Mouse (Mus musculus): ENCODE data around the gene Abt1. TPM values are rescaled to one million over a fixed set of nuclear protein-coding genes. Genes with fewer than 3 reads are reported as not detected.
A peak's percentile ranks its signal among the peaks of the same experiment; 100 is the strongest.

The Abt1 gene
- polyA plus RNA-seq (2015; fragmentation: Nextera tagmentation; extraction: Ambion mirVana): 12.7 and 13.0 TPM in 2 replicates

DNA sequence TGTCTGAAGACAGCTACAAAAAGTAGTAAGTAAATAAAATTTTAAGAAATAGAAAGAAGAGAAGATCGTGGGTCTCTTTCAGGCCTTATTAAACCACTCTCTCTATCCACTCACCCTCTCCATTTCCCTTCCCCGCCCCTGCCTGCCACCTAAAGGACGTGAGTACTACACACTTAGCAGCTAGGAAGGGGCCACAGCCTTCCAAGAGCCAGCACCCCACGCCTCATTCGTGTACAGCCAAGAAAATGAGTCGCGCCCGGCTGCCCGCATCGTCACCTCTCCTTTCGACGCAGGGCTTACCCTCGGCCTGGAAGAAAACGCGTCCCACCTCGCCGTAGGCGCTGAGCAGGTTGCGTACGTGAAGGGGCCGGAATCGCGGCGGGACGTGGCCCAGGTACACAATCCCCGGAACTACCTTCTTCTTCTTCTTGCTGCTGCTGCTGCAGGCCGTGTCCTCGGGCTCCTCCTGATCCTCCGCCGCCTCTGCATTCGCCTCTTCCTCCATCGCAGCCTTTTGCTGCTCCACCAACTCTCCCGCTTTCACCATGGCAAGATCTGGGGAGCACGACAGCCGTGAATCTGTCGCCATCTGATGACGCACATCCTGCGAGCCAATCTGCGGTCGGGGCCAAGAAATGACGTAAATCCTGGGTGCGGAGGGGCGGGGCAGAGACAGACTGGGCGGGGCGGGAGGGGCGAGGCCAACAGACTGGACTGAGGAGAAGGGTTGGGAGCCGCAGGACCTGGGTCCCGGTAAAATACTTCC, at the start of gene Abt1:
Abt1 (minus strand) TSS at position 581 of the 766 bp plus-strand sequence.
- H3K36me3 ChIP-seq (ENCODE audit: control insufficient read depth, insufficient read depth): peaks cover 8% of the 10 kb centered on the region; the same call in 1 of the 2 replicates
- peak within 1 kb of the TSS; percentile 91 for H3K4me3 ChIP-seq (replicated peaks; ENCODE audit: low read length)
- H3K9me3 ChIP-seq (ENCODE audit: control insufficient read depth, low read length): no peaks in the 10 kb centered on the region
- peak; percentile 76 for ATAC-seq
- H3K27me3 ChIP-seq (replicated peaks; ENCODE audit: control insufficient read depth, insufficient read depth, low read length): no peaks in the 10 kb centered on the region
- peak within 1 kb of the TSS; percentile 85 for H3K9ac ChIP-seq (replicated peaks; ENCODE audit: low read depth, low read length)
- H3K27ac ChIP-seq (ENCODE audit: low read length): peak within 1 kb of the TSS; percentile 85
- H3K4me2 ChIP-seq (ENCODE audit: low read length): peak within 1 kb of the TSS; percentile 95
- H3K4me1 ChIP-seq (replicated peaks; ENCODE audit: control insufficient read depth, insufficient read depth, low read length): peaks cover 20% of the 10 kb centered on the region
- WGBS: under 1% methylated on average over 48 of the region's 48 CpGs

GRCm38 (mm10) chr13:23466911-23467310, 43.2 kb upstream of the Abt1 start:
- Histone ChIP-seq H3K27ac (ENCODE audit: low read length) (no peak overlapping the region), H3K4me3 (replicated peaks; ENCODE audit: low read length) (no peak overlapping the region), H3K36me3 (ENCODE audit: control insufficient read depth, insufficient read depth) (no peaks in the 10 kb centered on the region), H3K9me3 (ENCODE audit: control insufficient read depth, low read length) (no peaks in the 10 kb centered on the region), H3K4me1 (replicated peaks; ENCODE audit: control insufficient read depth, insufficient read depth, low read length) (peaks cover 11% of the 10 kb centered on the region), H3K27me3 (replicated peaks; ENCODE audit: control insufficient read depth, insufficient read depth, low read length) (no peaks in the 10 kb centered on the region), H3K4me2 (ENCODE audit: low read length) (no peak overlapping the region), H3K9ac (replicated peaks; ENCODE audit: low read depth, low read length) (no peak overlapping the region)
- peak; percentile 53 for ATAC-seq
- 2% methylated on average over 9 of the region's 9 CpGs for WGBS

- Histone ChIP-seq H3K9me3 (ENCODE audit: control insufficient read depth, low read length) (no peaks in the 10 kb centered on the region), H3K36me3 (ENCODE audit: control insufficient read depth, insufficient read depth) (no peaks in the 10 kb centered on the region), H3K4me2 (ENCODE audit: low read length) (no peak overlapping the region), H3K4me3 (replicated peaks; ENCODE audit: low read length) (no peak overlapping the region), H3K4me1 (replicated peaks; ENCODE audit: control insufficient read depth, insufficient read depth, low read length) (peaks cover 11% of the 10 kb centered on the region), H3K27me3 (replicated peaks; ENCODE audit: control insufficient read depth, insufficient read depth, low read length) (no peaks in the 10 kb centered on the region), H3K9ac (replicated peaks; ENCODE audit: low read depth, low read length) (no peak overlapping the region), H3K27ac (ENCODE audit: low read length) (no peak overlapping the region)
- WGBS: 78% methylated on average over 1 of the region's 1 CpGs
- no peak for ATAC-seq
Observed at GRCm38 (mm10) chr13:23466306-23466705, 42.6 kb upstream of the Abt1 start.

DNA sequence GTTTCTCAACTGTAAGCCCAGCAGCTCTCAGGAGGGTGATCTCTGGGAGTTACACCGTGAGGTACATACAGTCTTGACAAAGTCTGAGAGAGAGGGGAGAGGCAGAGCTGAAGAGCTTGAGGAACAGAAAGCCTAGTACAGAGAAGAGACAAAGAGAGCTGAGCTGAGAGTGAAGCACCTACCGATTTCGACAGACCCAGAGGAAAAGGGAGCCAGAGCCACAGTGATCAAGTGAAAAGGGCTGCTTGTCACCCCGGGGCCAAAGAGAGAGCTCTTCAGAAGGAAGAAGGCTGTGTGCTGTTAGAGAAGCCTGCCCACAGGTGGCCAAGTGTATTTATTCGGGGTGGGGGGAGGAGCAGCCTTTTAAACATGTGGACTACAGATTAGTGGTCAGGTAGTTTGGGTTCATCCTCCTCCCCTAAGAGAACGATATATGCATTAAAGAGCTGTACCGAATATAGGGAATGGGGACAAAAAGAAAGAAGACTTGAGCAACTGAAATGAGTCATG, 42.0 kb upstream of the Abt1 start, which contains the start of gene Btn1a1:
Btn1a1 (minus strand) TSS at position 302 of the 510 bp plus-strand sequence.
- 2% methylated on average over 7 of the region's 7 CpGs for WGBS

DNA sequence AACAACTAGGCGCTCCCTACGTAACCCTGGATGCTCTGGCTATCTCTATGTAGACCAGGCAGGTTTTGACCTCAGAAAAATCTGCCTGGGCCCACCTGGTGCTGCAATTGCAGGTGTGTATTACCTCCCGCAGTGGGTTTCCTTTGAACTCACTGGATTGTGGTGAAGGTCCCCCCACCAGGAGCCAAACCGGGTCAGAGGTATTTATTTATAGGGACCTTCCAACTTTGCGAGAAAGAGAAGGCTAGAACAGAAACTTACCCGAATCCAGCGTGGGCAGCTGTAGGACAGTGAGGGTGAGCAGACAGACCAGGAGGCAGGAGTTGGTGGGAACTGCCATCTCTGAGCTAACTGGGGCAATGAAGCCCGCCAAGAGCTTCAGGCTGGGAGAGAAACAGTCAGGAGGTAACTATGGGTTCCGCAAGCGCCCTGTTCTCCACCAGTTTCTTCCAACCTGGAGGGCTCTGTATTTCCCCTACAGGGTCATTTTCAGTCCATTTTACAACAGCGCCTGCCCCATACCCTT, 41.2 kb upstream of the Abt1 start:
- 3% methylated on average over 11 of the region's 11 CpGs for WGBS
- H3K9ac ChIP-seq (replicated peaks; ENCODE audit: low read depth, low read length): peak overlapping the region; percentile 22

More for the DNA sequence above, 42.0 kb upstream of the Abt1 start, which contains the start of gene Btn1a1:
- H3K4me2 ChIP-seq (ENCODE audit: low read length): peak within 1 kb of the TSS; percentile 73
- ATAC-seq: no peak
- H3K27me3 ChIP-seq (replicated peaks; ENCODE audit: control insufficient read depth, insufficient read depth, low read length): no peaks in the 10 kb centered on the region
- peaks cover 11% of the 10 kb centered on the region for H3K4me1 ChIP-seq (replicated peaks; ENCODE audit: control insufficient read depth, insufficient read depth, low read length)
- H3K4me3 ChIP-seq (replicated peaks; ENCODE audit: low read length): peak within 1 kb of the TSS; percentile 59
- no peak within 1 kb of the TSS; the same call in 1 of the 2 replicates for H3K27ac ChIP-seq (ENCODE audit: low read length)
- H3K9ac ChIP-seq (replicated peaks; ENCODE audit: low read depth, low read length): peak within 1 kb of the TSS; percentile 22
- no peaks in the 10 kb centered on the region for H3K36me3 ChIP-seq (ENCODE audit: control insufficient read depth, insufficient read depth)
- H3K9me3 ChIP-seq (ENCODE audit: control insufficient read depth, low read length): no peaks in the 10 kb centered on the region

DNA sequence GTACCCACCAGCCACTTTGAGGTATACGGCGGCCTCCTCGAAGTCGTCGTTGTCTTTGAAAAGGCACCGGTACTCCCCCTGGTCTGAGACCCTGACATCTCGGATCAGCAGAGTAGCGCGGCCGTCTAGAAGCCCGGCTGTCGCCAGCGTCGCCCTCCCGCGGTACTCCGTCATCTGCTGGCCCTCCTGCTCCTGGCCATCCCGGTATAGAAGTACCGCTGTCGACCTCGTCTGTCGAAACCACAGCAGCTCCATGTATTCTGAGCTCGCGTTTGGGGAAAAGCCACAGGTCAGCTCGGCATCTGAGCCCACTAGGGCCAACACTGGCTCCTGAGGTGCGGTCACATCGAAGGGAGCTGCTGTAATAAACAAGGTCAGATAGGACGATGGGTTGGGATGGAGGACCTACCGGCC, 40.6 kb upstream of the Abt1 start:
- Histone ChIP-seq H3K4me3 (replicated peaks; ENCODE audit: low read length) (peak overlapping the region; percentile 59), H3K36me3 (ENCODE audit: control insufficient read depth, insufficient read depth) (no peaks in the 10 kb centered on the region), H3K4me2 (ENCODE audit: low read length) (peak overlapping the region; percentile 73), H3K27ac (ENCODE audit: low read length) (no peak overlapping the region), H3K27me3 (replicated peaks; ENCODE audit: control insufficient read depth, insufficient read depth, low read length) (no peaks in the 10 kb centered on the region), H3K4me1 (replicated peaks; ENCODE audit: control insufficient read depth, insufficient read depth, low read length) (peaks cover 11% of the 10 kb centered on the region), H3K9me3 (ENCODE audit: control insufficient read depth, low read length) (no peaks in the 10 kb centered on the region), H3K9ac (replicated peaks; ENCODE audit: low read depth, low read length) (peak overlapping the region; percentile 61)
- under 1% methylated on average over 29 of the region's 29 CpGs for whole genome bisulfite sequencing
- ATAC-seq: peak; percentile 41

More for the DNA sequence above, 41.2 kb upstream of the Abt1 start:
- Histone ChIP-seq H3K4me1 (replicated peaks; ENCODE audit: control insufficient read depth, insufficient read depth, low read length) (peaks cover 11% of the 10 kb centered on the region), H3K36me3 (ENCODE audit: control insufficient read depth, insufficient read depth) (no peaks in the 10 kb centered on the region), H3K27ac (ENCODE audit: low read length) (no peak overlapping the region), H3K4me2 (ENCODE audit: low read length) (peak overlapping the region; percentile 73), H3K27me3 (replicated peaks; ENCODE audit: control insufficient read depth, insufficient read depth, low read length) (no peaks in the 10 kb centered on the region), H3K9me3 (ENCODE audit: control insufficient read depth, low read length) (no peaks in the 10 kb centered on the region), H3K4me3 (replicated peaks; ENCODE audit: low read length) (peak overlapping the region; percentile 59)
- no peak for ATAC-seq

DNA sequence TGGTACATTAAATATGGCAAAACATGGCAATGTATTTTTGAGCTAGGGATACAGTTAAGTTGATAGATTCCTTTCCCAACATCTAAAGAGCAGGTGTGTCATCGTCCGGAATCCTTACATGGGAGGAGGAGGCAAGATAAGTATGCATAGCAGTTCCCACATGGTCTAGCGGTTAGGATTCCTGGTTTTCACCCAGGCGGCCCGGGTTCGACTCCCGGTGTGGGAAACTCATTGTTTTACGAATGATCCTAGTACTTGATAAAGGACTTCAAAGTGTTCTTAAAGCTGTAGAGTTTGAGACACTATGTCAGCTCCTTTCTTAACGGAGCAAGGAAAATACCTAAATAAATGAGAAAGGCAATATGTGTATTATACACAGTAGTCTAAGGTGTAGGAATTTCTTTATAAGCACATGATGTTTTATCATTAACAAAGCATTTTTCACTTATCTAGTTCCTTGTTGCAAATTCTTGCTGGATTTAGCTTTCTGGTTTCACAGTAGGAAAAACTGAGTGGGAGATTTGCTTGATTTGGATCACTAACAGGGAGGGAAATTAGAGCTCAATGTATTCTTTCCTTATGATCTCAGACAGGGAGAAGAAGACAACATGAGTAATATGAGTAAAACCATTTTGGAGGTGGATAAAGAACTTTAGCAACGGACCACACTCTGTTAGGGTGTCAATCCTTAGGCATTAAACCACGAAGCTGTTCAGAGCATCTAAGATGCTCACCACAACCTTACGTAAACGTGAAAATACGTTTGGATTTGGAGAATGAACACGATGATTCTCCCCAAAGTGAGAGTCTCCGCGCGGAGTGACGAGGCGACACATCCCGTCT, 39.9 kb upstream of the Abt1 start:
- peak; percentile 81 for ATAC-seq
- peak overlapping the region; percentile 61 for H3K9ac ChIP-seq (replicated peaks; ENCODE audit: low read depth, low read length)
- no peaks in the 10 kb centered on the region for H3K9me3 ChIP-seq (ENCODE audit: control insufficient read depth, low read length)
- H3K4me1 ChIP-seq (replicated peaks; ENCODE audit: control insufficient read depth, insufficient read depth, low read length): peaks cover 11% of the 10 kb centered on the region
- H3K4me2 ChIP-seq (ENCODE audit: low read length): peak overlapping the region; percentile 73
- peak overlapping the region; percentile 59 for H3K4me3 ChIP-seq (replicated peaks; ENCODE audit: low read length)
- WGBS: under 1% methylated on average over 21 of the region's 21 CpGs
- no peak overlapping the region for H3K27ac ChIP-seq (ENCODE audit: low read length)
- no peaks in the 10 kb centered on the region for H3K27me3 ChIP-seq (replicated peaks; ENCODE audit: control insufficient read depth, insufficient read depth, low read length)
- H3K36me3 ChIP-seq (ENCODE audit: control insufficient read depth, insufficient read depth): no peaks in the 10 kb centered on the region

- H3K9me3 ChIP-seq (ENCODE audit: control insufficient read depth, low read length): no peaks in the 10 kb centered on the region
- no peak overlapping the region for H3K27ac ChIP-seq (ENCODE audit: low read length)
- H3K36me3 ChIP-seq (ENCODE audit: control insufficient read depth, insufficient read depth): no peaks in the 10 kb centered on the region
- H3K4me1 ChIP-seq (replicated peaks; ENCODE audit: control insufficient read depth, insufficient read depth, low read length): peaks cover 11% of the 10 kb centered on the region
- ATAC-seq: no peak
- no peaks in the 10 kb centered on the region for H3K27me3 ChIP-seq (replicated peaks; ENCODE audit: control insufficient read depth, insufficient read depth, low read length)
- no peak overlapping the region for H3K9ac ChIP-seq (replicated peaks; ENCODE audit: low read depth, low read length)
- H3K4me2 ChIP-seq (ENCODE audit: low read length): no peak overlapping the region
- no peak overlapping the region for H3K4me3 ChIP-seq (replicated peaks; ENCODE audit: low read length)
Observed at GRCm38 (mm10) chr13:23462669-23463068, 39.0 kb upstream of the Abt1 start.

DNA sequence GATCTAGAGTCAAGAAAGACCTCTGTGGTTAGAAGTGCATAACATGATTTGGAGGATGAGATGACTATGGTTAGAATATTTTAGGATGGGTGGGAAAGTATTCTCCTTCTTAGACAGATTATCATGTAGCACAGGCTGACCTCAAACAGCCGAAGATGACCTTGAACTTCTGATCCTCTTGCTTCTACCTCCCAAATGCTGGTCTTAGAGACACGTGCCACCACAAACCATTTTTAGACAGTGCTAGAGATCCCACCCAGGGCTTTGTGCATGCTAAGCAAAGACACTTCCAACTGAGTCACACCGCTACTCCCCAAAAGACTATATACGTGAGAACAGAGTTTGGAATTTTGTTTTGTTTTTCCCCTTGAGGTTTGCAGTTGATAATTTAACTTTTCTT, 38.4 kb upstream of the Abt1 start:
- peaks cover 11% of the 10 kb centered on the region for H3K4me1 ChIP-seq (replicated peaks; ENCODE audit: control insufficient read depth, insufficient read depth, low read length)
- H3K4me2 ChIP-seq (ENCODE audit: low read length): no peak overlapping the region
- no peaks in the 10 kb centered on the region for H3K9me3 ChIP-seq (ENCODE audit: control insufficient read depth, low read length)
- 86% methylated on average over 4 of the region's 4 CpGs for WGBS
- no peak overlapping the region for H3K27ac ChIP-seq (ENCODE audit: low read length)
- ATAC-seq: no peak
- H3K36me3 ChIP-seq (ENCODE audit: control insufficient read depth, insufficient read depth): no peaks in the 10 kb centered on the region
- no peak overlapping the region for H3K4me3 ChIP-seq (replicated peaks; ENCODE audit: low read length)
- no peaks in the 10 kb centered on the region for H3K27me3 ChIP-seq (replicated peaks; ENCODE audit: control insufficient read depth, insufficient read depth, low read length)
- H3K9ac ChIP-seq (replicated peaks; ENCODE audit: low read depth, low read length): no peak overlapping the region

Measured in forebrain, embryonic 16.5 days (tissue).